Mouse (Mus musculus): ENCODE measurements around the gene Peak1. TPM values are rescaled to one million over a fixed set of nuclear protein-coding genes. Genes with fewer than 3 reads are reported as not detected.
A peak's percentile ranks its signal among the peaks of the same experiment; 100 is the strongest.

The Peak1 gene
- polyA plus RNA-seq, 1 experiment from 2014 or later = 5.7 TPM

DNA sequence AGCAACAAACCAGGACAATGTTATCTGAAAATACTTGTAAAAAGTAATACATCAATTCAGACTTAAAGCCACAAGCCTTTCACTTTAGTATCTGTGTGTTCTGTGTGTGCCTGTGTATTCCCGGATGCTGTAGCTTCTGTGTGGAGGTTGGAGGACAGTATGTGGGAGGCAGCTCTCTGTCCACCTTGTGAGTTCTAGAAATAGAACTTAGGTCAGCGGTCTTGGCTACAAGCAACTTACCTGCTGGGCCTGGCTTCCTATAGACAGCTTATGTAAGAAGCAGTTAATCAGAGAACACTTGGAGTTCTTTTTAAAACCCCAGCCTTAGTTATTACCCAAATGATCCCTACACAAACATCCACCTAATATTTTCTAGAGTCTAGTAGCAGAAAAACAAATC is 127.8 kb downstream of the Peak1 start:
- Histone ChIP-seq H3K9me3 (replicated peaks) (no peaks in the 10 kb centered on the region), H3K27ac (no peak overlapping the region), H3K9ac (no peak overlapping the region), H3K4me2 (no peak overlapping the region), H3K27me3 (replicated peaks) (no peaks in the 10 kb centered on the region), H3K4me3 (no peak overlapping the region), H3K4me1 (no peaks in the 10 kb centered on the region), H3K36me3 (no peaks in the 10 kb centered on the region)
- no peak for ATAC-seq
- WGBS (ENCODE audit: insufficient replicate concordance) = 74% methylated on average over 2 of the region's 2 CpGs

DNA sequence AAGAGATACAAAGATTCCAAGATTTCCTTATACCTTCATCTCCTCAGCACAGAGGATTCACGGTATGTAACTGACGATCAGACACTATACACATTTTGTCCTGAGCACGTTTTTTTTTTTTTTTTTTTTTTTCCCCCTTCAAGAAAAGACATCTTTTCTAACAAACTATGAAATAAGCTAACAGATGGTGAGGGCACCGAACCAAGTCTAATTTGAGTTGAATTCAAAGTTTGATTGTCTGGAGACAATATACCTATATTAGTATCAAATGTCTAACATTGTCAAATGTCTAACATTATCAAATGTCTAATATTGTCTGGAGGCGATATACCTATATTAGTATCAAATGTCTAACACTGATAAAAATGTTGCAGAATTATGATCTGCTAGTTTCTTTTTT is 135.4 kb downstream of the Peak1 start:
- Histone ChIP-seq H3K4me2 (no peak overlapping the region), H3K9me3 (replicated peaks) (no peaks in the 10 kb centered on the region), H3K9ac (no peak overlapping the region), H3K4me3 (no peak overlapping the region), H3K4me1 (no peaks in the 10 kb centered on the region), H3K36me3 (no peaks in the 10 kb centered on the region), H3K27me3 (replicated peaks) (no peaks in the 10 kb centered on the region), H3K27ac (no peak overlapping the region)
- 77% methylated on average over 5 of the region's 5 CpGs for WGBS (ENCODE audit: insufficient replicate concordance)
- ATAC-seq = no peak

DNA sequence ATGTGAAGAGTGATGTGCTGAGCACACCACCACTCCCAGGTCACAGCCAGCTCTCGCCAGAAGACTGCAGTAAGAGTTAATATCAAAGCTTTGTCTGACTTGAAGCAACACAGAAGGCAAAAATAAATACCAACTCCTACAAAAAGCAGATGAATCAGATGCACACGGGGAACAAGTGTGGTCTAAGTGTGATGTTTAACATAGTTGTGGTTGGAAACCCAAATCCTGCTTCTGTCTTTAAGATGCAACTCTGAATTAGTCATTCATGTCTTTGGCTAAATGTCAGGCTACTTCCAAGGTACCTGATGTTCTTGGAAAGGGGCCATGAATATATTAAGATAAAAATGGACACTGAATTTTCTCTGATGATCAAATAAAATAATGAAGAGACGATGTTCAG is 144.3 kb downstream of the Peak1 start:
- no peaks in the 10 kb centered on the region for H3K27me3 ChIP-seq (replicated peaks)
- no peak overlapping the region for H3K9ac ChIP-seq
- no peak overlapping the region for H3K4me2 ChIP-seq
- 0 out of 2 replicates have a peak, but pooled peaks cover 3% of the 10 kb centered on the region for H3K36me3 ChIP-seq
- H3K9me3 ChIP-seq (replicated peaks) = no peaks in the 10 kb centered on the region
- H3K27ac ChIP-seq = no peak overlapping the region
- no peak overlapping the region for H3K4me3 ChIP-seq
- H3K4me1 ChIP-seq = peaks cover 4% of the 10 kb centered on the region; the same call in 1 of the 2 replicates
- ATAC-seq = no peak
- WGBS (ENCODE audit: insufficient replicate concordance) = 78% methylated on average over 3 of the region's 3 CpGs

DNA sequence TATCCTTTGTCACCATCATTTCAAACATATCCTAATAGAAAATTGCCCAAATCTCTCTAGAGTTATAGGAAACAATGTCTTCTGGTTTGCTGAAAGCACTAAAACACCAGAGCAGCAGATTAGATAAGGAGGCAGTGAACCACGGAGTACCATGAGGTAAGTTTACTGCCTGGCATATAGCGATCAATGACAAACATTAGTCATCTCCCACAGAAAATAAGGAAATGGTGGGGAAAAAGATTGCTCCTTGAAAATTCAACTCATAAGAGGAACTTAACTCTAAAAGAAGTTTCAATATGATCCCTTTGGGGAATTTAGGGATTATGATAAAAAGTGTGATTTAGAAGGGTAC is 145.6 kb downstream of the Peak1 start:
- no peak overlapping the region for H3K4me2 ChIP-seq
- H3K9ac ChIP-seq = no peak overlapping the region
- H3K27me3 ChIP-seq (replicated peaks) = no peaks in the 10 kb centered on the region
- 25% methylated on average over 2 of the region's 2 CpGs for WGBS (ENCODE audit: insufficient replicate concordance)
- no peak overlapping the region for H3K27ac ChIP-seq
- peaks cover 4% of the 10 kb centered on the region; the same call in 1 of the 2 replicates for H3K4me1 ChIP-seq
- 0 out of 2 replicates have a peak, but pooled peaks cover under 1% of the 10 kb centered on the region for H3K36me3 ChIP-seq
- no peak for ATAC-seq
- no peak overlapping the region for H3K4me3 ChIP-seq
- no peaks in the 10 kb centered on the region for H3K9me3 ChIP-seq (replicated peaks)

DNA sequence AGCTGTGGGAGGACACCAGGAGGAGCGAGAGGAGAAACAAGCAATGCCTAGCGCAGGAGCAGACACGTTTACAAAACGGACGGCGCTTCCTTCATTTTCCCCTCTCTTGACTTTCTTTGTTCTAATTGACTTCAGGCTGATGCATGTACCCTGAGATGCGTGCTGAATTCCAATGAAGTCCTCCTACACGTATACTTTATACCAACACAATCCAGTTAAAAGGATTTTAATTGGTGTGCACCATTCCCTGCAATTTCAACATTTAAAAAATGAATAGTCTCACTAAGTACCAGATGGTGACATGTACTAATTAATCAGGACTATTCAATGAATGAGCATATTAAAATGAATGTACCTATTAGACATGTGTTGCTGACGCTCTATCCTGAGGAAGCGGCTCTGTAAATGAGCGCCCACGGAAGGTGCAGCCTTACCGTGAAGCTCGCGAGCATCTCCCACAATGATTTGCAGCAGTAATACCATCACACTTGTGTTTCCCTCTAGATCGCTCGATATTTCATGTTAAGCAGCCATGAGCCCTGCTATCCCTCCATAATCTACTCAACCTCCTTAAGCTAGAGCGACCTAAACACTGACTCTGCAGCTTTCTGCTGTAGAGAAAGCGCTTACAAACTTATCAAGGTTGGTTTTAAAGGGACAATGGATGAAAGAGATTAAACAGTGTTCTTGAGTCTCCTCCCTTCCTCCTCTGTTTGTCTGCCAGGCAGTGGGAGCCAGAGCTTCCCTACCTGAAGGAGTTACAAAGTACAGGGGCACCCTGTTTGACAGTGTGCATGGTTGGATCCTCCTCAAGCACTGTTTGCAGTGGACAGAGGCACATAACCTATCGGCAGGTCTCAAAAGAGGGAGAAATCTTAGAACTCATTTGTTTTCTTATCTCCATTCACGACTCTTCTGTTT is 146.3 kb downstream of the Peak1 start:
- Histone ChIP-seq H3K9me3 (replicated peaks) (no peaks in the 10 kb centered on the region), H3K27me3 (replicated peaks) (no peaks in the 10 kb centered on the region), H3K27ac (no peak overlapping the region), H3K4me2 (no peak overlapping the region), H3K4me3 (no peak overlapping the region), H3K4me1 (peaks cover 4% of the 10 kb centered on the region; the same call in 1 of the 2 replicates), H3K9ac (no peak overlapping the region), H3K36me3 (no peaks in the 10 kb centered on the region)
- no peak for ATAC-seq
- 77% methylated on average over 21 of the region's 21 CpGs for WGBS (ENCODE audit: insufficient replicate concordance)

DNA sequence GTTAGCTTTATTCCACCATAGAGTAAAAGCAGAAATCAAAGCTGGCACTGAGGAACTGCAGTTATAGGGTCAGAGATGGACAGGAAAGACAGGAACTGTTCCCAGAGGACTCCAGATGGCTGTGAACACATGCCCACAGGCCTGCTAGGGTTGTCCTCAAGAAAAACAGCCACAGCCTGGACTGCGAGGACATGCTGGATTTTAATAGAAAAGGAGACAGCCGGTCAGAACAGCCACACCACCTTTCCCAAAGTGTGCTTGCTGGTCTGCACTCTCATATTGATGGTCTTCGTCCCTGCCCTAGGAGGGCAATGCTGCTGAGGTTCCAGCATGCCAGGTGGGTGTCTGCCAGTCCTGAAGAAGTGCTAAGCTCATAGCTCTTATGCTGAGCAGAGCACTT is 148.8 kb downstream of the Peak1 start:
- no peaks in the 10 kb centered on the region for H3K27me3 ChIP-seq (replicated peaks)
- no peak overlapping the region for H3K4me2 ChIP-seq
- H3K4me1 ChIP-seq = peaks cover 15% of the 10 kb centered on the region
- H3K36me3 ChIP-seq = no peaks in the 10 kb centered on the region
- no peak overlapping the region for H3K4me3 ChIP-seq
- H3K27ac ChIP-seq = no peak overlapping the region
- H3K9ac ChIP-seq = no peak overlapping the region
- ATAC-seq = no peak
- H3K9me3 ChIP-seq (replicated peaks) = no peaks in the 10 kb centered on the region
- 76% methylated on average over 3 of the region's 3 CpGs for WGBS (ENCODE audit: insufficient replicate concordance)

DNA sequence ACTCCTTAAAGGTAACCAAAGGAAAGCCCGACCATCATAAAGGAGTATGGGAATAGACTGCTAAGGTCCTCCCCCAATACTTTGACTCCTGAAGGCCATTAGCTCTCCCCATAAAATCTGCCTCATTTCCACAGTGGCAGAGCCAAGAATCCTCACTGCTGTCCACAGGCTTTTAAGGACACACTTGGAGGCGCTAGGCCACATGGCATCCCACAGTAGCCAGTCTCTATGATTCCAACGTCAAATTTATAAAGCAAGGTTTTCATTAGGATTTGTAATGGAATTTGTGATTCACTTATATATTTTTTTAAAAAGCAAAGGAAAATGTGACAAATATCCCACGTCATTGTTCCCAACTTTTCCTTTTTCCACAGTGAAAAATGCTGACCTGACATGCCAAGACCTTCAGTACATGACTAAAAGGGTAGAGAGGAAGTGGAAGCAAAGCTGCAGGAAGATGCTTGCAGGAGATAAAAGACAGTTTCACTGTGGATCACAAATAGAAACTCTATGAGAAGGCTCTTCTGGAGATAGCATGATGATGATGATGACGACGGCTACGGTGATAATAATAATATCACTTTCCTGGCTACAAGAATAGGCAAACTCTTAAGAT is 151.6 kb downstream of the Peak1 start:
- no peak overlapping the region for H3K4me3 ChIP-seq
- no peak for ATAC-seq
- peaks cover 21% of the 10 kb centered on the region for H3K4me1 ChIP-seq
- WGBS (ENCODE audit: insufficient replicate concordance) = 47% methylated on average over 7 of the region's 7 CpGs
- H3K4me2 ChIP-seq = no peak overlapping the region
- no peak overlapping the region for H3K9ac ChIP-seq
- H3K27me3 ChIP-seq (replicated peaks) = no peaks in the 10 kb centered on the region
- no peaks in the 10 kb centered on the region for H3K36me3 ChIP-seq
- H3K27ac ChIP-seq = no peak overlapping the region
- H3K9me3 ChIP-seq (replicated peaks) = no peaks in the 10 kb centered on the region

DNA sequence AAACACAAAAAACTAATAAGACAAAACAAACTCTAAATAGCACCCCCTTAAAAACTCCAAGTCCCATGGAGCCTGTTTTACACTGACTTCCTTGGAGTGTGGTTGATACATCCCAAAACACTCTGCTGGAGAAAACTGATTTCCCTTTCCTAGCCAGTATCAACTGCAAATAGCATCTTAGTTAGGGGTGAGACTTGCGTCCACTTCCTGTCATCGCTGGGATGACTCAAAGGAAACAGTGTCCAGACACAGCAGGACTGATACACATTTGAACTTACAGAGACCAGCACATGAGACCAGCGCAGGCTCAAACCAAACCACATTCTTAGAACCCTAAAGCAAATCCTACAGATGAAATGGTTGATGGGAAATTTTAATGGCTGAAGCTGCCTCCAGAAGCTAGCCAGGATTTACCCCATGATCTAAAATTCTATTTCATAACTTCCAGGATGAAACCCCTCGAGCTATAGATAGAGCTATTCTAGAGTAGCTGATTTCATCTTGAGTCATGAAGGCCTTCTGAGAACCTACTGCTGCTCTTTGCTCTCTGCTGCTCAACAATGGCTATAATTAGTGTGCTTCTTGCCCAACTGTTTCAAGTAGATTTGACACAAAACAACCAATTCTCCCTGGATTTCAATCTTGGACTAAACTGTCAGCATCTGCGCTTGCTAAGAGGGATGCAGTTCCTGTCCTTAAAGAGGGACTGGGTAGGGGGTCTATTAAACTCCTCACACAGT is 152.2 kb downstream of the Peak1 start:
- Histone ChIP-seq H3K36me3 (no peaks in the 10 kb centered on the region), H3K4me2 (no peak overlapping the region), H3K4me1 (peaks cover 21% of the 10 kb centered on the region), H3K9me3 (replicated peaks) (no peaks in the 10 kb centered on the region), H3K27ac (no peak overlapping the region), H3K4me3 (no peak overlapping the region), H3K9ac (no peak overlapping the region), H3K27me3 (replicated peaks) (no peaks in the 10 kb centered on the region)
- no peak for ATAC-seq
- 41% methylated on average over 5 of the region's 5 CpGs for WGBS (ENCODE audit: insufficient replicate concordance)

DNA sequence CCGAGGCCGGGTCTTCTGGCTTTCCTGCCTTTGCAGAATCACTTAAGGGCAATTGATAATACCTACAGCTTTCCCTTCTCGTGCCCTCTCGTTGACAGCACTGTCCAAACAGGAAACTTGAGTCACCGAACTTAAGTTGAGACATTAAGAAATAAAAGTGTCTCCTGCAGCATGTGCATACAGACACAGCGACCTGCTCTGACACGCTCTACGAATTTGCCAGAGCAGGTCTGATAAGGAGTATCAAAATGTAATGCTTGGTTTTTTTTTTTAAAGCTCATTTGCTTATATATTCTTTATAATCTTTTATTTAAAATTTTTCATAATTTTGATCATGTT is 152.9 kb downstream of the Peak1 start:
- H3K4me2 ChIP-seq = no peak overlapping the region
- H3K9me3 ChIP-seq (replicated peaks) = peaks cover 5% of the 10 kb centered on the region
- no peak overlapping the region for H3K27ac ChIP-seq
- H3K36me3 ChIP-seq = peaks cover 4% of the 10 kb centered on the region; the same call in 1 of the 2 replicates
- H3K4me3 ChIP-seq = no peak overlapping the region
- H3K4me1 ChIP-seq = peaks cover 21% of the 10 kb centered on the region
- ATAC-seq = no peak
- H3K27me3 ChIP-seq (replicated peaks) = no peaks in the 10 kb centered on the region
- H3K9ac ChIP-seq = no peak overlapping the region
- WGBS (ENCODE audit: insufficient replicate concordance) = 39% methylated on average over 8 of the region's 8 CpGs

DNA sequence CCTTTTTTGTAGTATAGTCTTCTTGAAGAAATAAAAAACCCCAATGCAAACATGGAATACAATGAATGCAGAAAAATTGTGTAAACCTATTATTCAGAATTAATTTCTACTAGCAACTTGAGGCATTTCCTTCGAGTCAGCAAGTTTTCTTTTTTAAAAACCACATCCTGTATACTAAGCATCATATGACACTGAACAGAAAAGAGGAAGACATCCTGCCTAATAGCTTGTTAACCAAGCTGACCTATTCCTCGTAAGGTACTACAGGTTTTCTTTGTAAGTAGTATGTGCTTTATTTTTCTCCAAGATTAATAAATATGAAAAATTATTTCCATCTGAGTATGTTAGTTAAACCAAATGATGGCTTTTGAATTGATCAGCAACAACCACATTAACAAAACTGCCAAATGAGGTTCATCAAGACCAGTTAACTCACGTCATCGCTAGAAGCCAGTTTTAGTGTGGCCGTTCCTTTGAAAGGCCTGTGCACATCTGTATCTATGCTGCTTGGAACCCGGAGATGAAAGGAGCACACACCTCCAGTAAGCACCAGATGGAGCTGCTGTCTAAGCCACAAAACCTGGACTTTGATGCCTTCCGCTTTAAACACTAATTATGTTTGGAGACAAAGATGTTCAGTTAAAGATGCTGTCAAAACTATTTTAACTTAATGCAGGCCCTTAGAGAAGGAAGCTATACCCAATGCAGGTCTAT is 153.4 kb downstream of the Peak1 start:
- peaks cover 8% of the 10 kb centered on the region; the same call in 1 of the 2 replicates for H3K36me3 ChIP-seq
- peaks cover 5% of the 10 kb centered on the region for H3K9me3 ChIP-seq (replicated peaks)
- peaks cover 21% of the 10 kb centered on the region for H3K4me1 ChIP-seq
- 56% methylated on average over 7 of the region's 7 CpGs for WGBS (ENCODE audit: insufficient replicate concordance)
- no peak overlapping the region for H3K9ac ChIP-seq
- H3K4me2 ChIP-seq = no peak overlapping the region
- no peak for ATAC-seq
- no peak overlapping the region for H3K4me3 ChIP-seq
- no peak overlapping the region for H3K27ac ChIP-seq
- H3K27me3 ChIP-seq (replicated peaks) = no peaks in the 10 kb centered on the region

DNA sequence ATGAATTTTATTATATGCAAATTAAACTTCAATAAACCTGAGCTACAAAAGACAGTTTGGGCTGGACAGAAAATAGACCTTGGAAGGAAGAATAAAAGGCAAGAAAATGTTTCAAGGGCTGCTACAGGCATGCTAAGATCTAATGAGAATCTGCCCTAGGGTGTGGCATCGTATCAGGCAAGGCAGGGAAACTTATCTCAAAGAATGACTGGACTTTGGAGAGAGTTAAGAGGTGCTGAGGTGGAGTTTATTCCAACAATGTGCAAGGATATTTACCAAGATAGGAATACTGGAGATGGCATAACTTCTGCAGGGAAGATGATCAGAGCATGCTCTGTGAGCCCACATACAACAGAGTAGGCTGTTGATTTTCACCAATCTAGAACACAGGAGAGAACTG is 154.8 kb downstream of the Peak1 start:
- ATAC-seq = peak; percentile 58
- Histone ChIP-seq H3K9ac (no peak overlapping the region), H3K4me2 (no peak overlapping the region), H3K4me3 (no peak overlapping the region), H3K27ac (no peak overlapping the region), H3K9me3 (replicated peaks) (peaks cover 5% of the 10 kb centered on the region), H3K27me3 (replicated peaks) (no peaks in the 10 kb centered on the region), H3K36me3 (peaks cover 13% of the 10 kb centered on the region), H3K4me1 (peaks cover 21% of the 10 kb centered on the region)
- 41% methylated on average over 1 of the region's 1 CpGs for WGBS (ENCODE audit: insufficient replicate concordance)

Measured in liver, embryonic 12.5 days (tissue).